Mouse (Mus musculus) cerebellum, adult 9-10 months (tissue): ENCODE measurements around the gene Rora.

Experiments used
- DNase-seq: peaks from one replicate; pipeline ENCODE4 v3.0.0; 2022

Gene Rora

GRCm38 (mm10) chr9:69250326-69250725 is 596.7 kb downstream of the Rora start:
- no peak for DNase-seq

DNA sequence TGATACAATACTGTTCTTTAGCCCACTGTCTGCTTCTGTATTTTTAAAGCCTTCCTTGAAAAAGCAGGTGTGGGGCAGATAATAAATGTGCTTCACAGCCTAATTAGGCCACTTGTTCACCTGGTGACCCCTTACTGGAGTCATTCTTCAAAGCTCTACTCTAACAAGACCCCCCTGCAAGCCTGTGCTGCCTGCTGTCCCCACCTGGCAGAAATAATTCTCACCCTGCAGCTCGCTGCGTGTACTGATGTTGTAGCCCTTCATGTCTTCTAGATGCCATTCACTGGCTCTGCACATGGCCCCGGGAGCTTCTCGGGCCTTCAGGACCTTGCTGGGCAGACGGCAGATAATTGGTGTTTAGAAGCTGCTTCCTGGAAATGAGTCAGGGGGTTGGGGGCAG is 604.9 kb downstream of the Rora start:
- no peak for DNase-seq

DNA sequence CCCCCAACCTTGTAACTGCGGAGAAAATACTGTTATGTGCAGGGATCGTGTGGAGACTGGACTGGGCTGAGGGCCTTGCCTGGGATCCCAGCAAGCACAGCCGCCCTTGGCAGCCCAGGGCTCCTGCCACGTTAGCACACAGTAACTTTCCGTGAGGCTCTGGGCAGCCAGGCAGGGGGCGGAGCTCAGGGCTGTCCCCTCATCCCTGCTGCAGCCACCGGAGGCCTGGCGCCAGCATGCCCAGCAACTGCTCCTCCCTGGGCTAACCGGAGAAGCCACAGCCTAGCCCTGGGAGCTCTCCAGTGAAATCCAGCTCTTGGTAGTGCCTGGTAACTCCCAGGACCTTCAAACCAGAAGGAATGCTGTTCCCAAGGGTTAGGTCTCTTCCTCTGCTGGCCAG is 605.8 kb downstream of the Rora start:
- DNase-seq: peak; percentile 74

GRCm38 (mm10) chr9:69265151-69265550 is 611.6 kb downstream of the Rora start:
- DNase-seq: no peak

DNA sequence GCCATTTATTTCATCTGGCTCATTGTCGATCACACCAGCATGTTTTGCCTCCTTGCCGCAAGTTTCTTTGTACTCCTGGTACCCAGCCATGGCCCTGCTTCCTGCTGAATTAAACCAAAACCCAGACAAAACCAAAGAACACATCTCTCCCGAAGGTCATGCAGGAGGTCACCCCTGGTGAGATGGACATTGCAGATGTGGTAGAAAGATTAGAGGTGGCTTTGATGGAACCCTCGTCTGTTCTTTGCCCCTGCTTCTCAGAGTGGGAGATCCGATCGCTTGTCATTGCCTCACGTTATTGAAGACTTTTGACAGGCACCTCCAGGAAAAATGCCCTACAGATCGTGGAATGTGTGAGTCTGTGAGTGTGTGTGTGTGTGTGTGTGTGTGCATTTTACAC is 616.8 kb downstream of the Rora start:
- no peak for DNase-seq

- no peak for DNase-seq
These were observed 617.3 kb downstream of the Rora start for GRCm38 (mm10) chr9:69270931-69271330.

DNA sequence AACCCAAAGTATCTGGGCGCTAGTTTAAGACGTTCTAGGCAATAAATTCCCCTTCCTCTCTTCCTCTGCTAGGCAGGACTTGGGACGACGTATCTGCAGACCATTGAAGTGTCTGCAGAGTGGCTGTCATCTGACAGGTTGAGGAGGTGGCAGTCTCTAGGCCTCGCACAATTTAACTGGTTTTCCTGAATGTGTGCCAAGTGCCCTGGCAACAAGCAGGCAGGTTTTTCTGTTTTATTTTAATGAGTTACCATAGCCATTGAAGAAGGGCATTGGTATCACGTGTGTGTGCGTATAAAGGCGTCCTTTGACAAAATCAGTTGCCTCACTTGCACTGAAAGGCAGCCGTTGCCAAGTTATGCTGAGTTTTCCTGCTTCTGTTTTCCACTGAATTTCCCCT is 619.3 kb downstream of the Rora start:
- DNase-seq: no peak

DNA sequence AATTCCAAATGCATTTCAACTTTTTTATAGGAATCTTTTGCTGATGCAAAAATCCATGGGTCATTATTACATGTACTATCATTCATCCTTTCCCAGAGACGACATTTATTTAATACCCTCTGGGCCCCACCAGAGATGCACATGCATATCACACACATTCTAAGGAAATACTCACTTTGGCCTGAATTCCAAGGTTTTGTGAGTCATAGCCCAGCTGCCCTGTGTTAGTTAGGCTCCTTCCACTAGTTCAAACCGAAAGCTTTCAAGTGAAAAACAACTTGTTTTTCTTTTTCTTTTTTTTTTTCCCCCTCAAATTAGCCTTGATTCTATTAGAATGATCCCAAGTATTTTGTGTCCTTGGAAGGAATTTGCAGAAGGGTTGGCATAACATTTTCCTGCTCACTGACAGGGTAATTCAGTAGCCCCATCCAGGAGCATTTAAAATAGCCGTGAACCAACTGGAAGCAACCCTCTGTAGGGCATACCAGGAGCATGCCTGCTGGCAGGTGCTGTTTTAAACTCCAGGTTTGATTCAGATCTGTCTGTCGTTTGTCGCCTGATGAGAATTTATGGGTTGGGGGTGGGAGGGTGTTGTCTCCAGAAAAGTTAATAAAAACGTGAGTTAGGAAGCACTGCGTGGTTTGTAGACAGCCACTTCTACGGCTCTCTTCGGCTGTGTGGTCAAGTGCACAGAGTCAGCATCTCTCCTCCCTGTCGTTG is 621.3 kb downstream of the Rora start:
- no peak for DNase-seq

GRCm38 (mm10) chr9:69277256-69277655 is 623.7 kb downstream of the Rora start:
- DNase-seq: no peak

- DNase-seq: no peak
These were observed 631.4 kb downstream of the Rora start for GRCm38 (mm10) chr9:69285011-69285410.

DNA sequence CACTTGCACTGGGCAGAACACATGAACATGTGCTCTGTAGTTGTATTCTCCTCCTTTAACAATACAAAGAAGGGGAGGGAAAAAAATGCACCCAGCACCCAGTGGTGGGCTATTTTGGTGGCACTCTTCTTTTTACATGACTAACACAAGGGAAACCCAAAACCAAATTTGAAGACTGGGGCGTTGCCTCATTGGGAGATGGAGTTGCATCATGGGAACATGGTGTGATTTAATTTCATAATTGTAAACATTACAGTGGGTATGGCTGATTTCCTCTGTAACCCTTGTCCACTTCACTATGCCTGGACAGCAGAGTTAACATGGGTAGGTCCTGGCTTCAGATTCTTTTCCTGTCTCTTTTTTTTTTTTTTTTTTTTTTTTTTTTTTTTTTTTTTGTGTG is 634.5 kb downstream of the Rora start:
- no peak for DNase-seq

DNA sequence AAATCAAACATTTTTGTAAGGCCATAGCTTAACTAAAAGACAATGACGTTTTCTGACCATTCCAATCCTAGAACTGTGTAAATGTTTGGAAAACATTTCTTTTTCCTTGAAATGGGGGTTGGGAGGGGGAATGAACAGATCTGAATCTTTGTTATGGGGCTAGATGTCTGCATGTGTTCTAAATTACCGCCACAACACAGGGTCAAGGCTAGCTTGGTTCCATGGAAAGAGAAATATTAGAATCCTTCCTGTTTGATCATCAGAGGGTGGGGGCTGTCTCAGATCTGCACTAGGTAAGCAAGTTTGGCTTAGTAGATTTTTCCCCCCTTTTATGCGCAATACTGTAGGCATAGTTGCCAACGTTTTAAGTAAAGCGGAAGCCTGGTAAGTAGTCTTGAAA is 635.0 kb downstream of the Rora start:
- DNase-seq: no peak

DNA sequence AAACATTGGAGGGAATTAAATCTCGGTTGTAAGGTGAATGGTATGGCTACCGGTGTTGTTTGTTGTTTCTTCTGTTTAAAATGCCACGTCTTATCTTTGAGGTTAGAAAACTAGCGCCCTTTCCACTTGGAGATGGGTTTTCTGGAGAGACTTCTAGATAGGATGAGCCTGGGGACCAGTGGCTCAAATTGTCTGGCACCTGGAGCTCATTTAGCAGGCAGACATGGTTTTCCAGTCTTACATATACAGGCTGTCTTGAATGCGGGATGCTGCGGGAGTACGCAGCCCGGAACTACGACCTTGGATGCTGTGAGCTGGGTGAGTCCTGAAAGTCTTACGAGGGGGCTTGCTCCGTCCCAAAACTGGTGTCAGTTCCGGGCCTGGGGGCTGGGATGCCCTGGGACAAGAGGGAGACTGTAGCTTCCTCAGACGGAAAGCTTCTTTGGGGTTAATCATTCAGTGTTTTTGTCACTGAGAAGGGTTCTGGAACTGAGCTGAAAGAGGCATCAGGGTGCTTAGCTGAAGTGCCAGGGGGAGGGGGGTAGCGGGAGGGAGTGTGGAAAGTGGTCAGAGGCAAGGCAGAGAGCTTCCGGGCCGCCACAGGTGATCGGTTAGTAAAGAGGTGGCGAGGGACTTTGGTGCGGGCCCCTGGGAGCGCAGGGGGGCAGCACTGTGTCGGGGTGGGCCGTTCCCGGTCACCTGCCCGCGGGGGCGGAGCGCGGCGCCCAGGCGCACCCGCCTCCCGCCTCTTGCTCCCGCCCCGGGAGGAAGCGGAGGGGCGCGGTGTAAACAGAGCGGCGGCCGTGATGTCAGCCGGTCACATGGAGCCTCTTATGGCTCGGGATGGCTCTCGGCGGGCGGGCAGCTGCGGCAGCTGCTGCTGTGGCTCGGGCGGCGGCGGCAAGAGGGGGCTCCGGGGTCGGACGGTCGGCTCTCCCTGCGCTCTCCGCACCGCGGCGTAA is 635.8 kb downstream of the Rora start:
- peak; percentile 87 for DNase-seq

GRCm38 (mm10) chr9:69290018-69290880 is 636.7 kb downstream of the Rora start:
- DNase-seq: peak; percentile 48

DNA sequence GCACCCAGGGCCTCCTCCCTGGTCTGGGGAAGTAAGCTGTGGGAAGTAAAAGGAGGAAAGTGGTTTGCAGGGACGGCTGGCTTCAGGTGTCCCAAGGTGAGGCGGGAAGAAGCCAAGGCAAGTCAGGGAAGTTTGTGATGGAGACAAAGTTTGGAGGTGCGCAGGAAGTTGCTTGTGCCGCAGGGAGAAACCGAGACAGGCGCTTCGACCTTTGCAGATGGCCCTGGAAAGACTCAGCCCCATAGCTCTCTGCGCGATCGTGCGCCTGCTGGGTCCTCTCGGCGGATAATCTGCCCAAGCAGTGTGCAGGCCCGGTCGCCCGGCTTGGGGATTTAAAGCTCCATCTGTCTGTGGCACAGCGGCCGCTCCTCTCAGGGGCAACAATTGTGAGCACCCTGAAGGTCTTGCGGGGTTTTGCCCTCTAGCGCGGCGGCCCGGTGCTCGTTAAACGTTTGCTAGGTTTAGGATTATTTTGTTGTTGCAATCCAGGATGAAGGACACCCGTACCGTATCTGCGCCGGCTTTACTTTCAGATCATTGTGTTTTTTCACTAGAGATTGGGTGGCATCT is 637.4 kb downstream of the Rora start:
- DNase-seq: peak; percentile 50

DNA sequence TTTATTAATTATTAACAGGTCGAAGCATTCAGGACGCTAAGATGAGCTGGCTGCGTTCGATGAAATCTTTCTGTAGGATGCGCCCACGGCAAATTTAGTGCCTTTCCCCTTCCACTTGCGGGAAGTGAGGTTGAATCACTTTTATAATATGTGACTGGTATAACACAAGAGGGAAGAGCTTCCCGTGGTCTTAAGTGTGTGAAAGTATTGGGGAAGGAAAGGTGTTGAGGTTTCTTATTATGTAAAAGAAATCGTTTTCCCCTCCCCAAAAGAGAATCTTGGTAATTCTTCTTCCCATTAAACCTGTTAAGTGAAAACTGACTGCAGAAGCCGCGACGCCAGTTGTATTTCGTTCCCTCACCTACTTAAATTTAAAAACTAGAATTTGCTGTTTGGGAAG is 637.9 kb downstream of the Rora start:
- no peak for DNase-seq

DNA sequence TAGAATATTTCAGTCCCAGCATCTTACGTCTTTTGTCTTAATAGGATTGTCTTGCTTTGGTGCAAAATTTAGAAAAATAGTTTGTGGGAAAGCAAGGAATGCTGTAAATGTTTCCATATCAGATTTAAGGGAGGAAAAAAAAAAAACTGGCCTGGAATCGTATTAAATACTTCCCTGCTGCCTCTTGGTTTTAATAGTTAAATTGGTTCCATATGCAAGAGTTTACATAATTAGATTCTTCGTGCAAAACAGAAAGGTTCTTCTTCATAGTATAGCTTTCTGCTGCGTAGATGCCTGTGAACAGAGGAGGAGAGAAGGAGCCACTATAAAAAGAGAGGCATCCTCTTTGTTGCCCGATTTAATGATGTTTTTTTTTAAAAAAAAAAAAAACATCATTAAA is 638.8 kb downstream of the Rora start:
- no peak for DNase-seq

DNA sequence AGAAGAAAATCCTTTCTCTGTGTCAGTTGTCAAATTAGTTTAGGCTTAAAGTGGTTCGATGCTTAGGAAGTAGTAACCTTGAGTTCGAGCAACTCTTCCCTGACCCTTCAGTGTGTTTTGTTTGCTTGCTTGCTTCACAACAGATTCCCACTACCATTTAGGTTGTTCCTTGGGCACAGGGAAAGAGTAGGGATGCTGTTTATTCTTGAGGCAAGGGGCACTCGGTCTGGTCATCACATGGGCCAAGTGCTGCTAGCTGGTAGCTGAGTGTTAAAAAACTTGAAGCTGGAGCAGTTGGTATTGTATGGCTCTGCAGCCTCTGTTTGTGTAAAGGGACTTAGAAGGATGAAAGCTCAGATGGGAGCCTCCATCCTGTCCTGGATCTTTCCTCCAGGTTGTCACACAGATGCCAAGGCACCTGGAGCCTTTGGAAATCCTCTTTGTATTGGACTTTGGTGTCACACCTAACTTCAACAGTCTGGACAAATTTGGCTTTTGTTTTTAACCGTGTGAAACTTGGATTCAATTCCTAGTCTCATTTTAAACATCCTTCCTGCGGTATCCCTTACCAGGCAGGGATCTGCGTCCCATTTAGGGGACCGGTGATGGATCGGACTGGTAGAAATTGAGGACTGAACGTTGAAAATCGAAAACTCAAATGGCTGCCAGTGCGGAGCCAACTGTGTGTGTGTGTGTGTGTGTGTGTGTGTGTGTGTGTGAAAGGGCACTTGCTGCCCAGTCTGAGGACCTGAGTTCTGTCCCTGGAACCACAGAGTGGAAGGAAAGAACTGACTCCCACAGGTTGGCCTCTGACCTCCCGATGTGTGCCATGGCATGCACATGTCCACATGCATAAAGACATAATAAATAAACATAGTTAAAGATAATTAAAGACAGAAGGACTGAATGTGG is 639.4 kb downstream of the Rora start:
- DNase-seq: no peak

- no peak for DNase-seq
These were observed 640.1 kb downstream of the Rora start for GRCm38 (mm10) chr9:69293688-69294074.

GRCm38 (mm10) chr9:69294426-69294825 is 640.8 kb downstream of the Rora start:
- DNase-seq: no peak

GRCm38 (mm10) chr9:69294856-69295255 is 641.3 kb downstream of the Rora start:
- DNase-seq: no peak

- no peak for DNase-seq
These were observed 642.2 kb downstream of the Rora start for GRCm38 (mm10) chr9:69295826-69296225.
